Mouse (Mus musculus) thymus, adult 2 months (tissue): ENCODE measurements around the gene Olfr850.

Experiments used
- CTCF ChIP-seq: fragments of 200-500 bp; IDR thresholded peaks from 2 replicates; pipeline ENCODE4 v1.5.1; 2012; ENCODE audit warnings: mild to moderate bottlenecking, control low read depth, low read length, moderate library complexity, borderline replicate concordance; ENCODE audit not compliant: control insufficient read depth, poor library complexity, insufficient read depth; ENCODE audit errors: extremely low read depth
- POLR2A ChIP-seq: fragments of 200-500 bp; IDR thresholded peaks from 2 replicates; pipeline ENCODE4 v1.6.1; 2012; ENCODE audit warnings: mild to moderate bottlenecking, low read length, control low read depth, moderate library complexity; ENCODE audit not compliant: control insufficient read depth, poor library complexity, insufficient read depth; ENCODE audit errors: extremely low read depth

- no peak for TF ChIP-seq CTCF
- no peak for TF ChIP-seq POLR2A
Measured at GRCm38 (mm10) chr9:19478148-19478547, at the start of gene Olfr850.
